8 mouse cellular contexts compared by ENCODE assay signal in genomic region chr10:60351761-60352455, GRCm38 (mm10). TPM values are rescaled to one million over a fixed set of nuclear protein-coding genes. Genes with fewer than 3 reads are reported as not detected.
A peak's percentile ranks its signal among the peaks of the same experiment; 100 is the strongest.
DNase-seq lines count a peak whose midpoint lies in the region; TF ChIP-seq lines count a peak whose summit lies in the region.

No protein-coding gene starts in this region.

- no peak overlapping the region for H3K4me3 ChIP-seq in cerebellum, adult 2 months (replicated peaks; ENCODE audit: insufficient read depth, low read depth, low read length)
- no peak overlapping the region for H3K4me3 ChIP-seq in heart, embryonic 10.5 days

- H3K27ac ChIP-seq in cerebellum, adult 2 months (ENCODE audit: insufficient read depth, low read length): peak overlapping the region; percentile 13; the same call in 1 of the 2 replicates
- peak overlapping the region; percentile 74 for H3K27ac ChIP-seq in heart, embryonic 10.5 days

- no peak for TF ChIP-seq POLR2A in cerebellum, adult 2 months (IDR thresholded peaks at IDR 0.05; ENCODE audit: borderline replicate concordance, insufficient read depth, low read length)

- no peak for TF ChIP-seq CTCF in cerebellum, adult 2 months (IDR thresholded peaks at IDR 0.05; ENCODE audit: borderline replicate concordance, insufficient read depth, low read depth, low read length)

- H3K27me3 ChIP-seq in cerebellum, adult 2 months (ENCODE audit: control insufficient read depth, insufficient read depth, low read length): peaks cover under 1% of the 10 kb centered on the region; the same call in 1 of the 2 replicates
- peaks cover 13% of the 10 kb centered on the region; the same call in 1 of the 2 replicates for H3K27me3 ChIP-seq in heart, embryonic 10.5 days (ENCODE audit: insufficient read depth, poor library complexity, severe bottlenecking)

- no peaks in the 10 kb centered on the region for H3K36me3 ChIP-seq in heart, embryonic 10.5 days

- DNase-seq in cerebellum, adult 2 months: no peak
- DNase-seq in cerebellum, postnatal 10 days: no peak
- peak; percentile 84 for DNase-seq in embryo, embryonic 10 days (ENCODE audit: low spot score)
- DNase-seq in heart, embryonic 10.5 days (ENCODE audit: low spot score): peak; percentile 84
- peak; percentile 68 for DNase-seq in kidney, adult 9 months
- peak; percentile 95 for DNase-seq in lung, postnatal 10 days
- DNase-seq in spleen, postnatal 36 days (ENCODE audit: low spot score in 2 of 2): peak; percentile 82 to 84
- no peak for DNase-seq in right cerebral cortex, postnatal 25 days

- H3K4me1 ChIP-seq in cerebellum, adult 2 months (ENCODE audit: control insufficient read depth, insufficient read depth, low read length): no peaks in the 10 kb centered on the region
- peaks cover 81% of the 10 kb centered on the region for H3K4me1 ChIP-seq in heart, embryonic 10.5 days

- WGBS in cerebellum, adult 2 months: 34% methylated on average over 7 of the region's 7 CpGs
- 31% methylated on average over 7 of the region's 7 CpGs for whole genome bisulfite sequencing in heart, embryonic 10.5 days

- H3K9me3 ChIP-seq in heart, embryonic 10.5 days: no peaks in the 10 kb centered on the region

RNA-seq across cellular contexts. Expression of gene Vsir, which starts 5.3 kb away (rescaled TPM):
- 15.8 and 17.0 TPM in 2 replicates for polyA plus RNA-seq in cerebellum, adult 2 months (2012; rRNA removed)
- polyA plus RNA-seq in heart, embryonic 10.5 days (2016; fragmentation: Nextera tagmentation; extraction: Ambion mirVana): 1.4 and 2.2 TPM in 2 replicates

RNA-seq across cellular contexts. Expression of gene Gm17455, which starts 47.6 kb away (rescaled TPM):
- polyA plus RNA-seq in cerebellum, adult 2 months (2012; rRNA removed): 1.7 TPM in 2 replicates
- polyA plus RNA-seq in heart, embryonic 10.5 days (2016; fragmentation: Nextera tagmentation; extraction: Ambion mirVana): 0.59 and 0.89 TPM in 2 replicates

Comparison
In these comparisons a context has a peak if more than half of its experiments do, and no peak if none do; other contexts are left out.
1. DNase-seq: peak in embryo, embryonic 10 days (single experiment), heart, embryonic 10.5 days (single experiment), kidney, adult 9 months (single experiment), lung, postnatal 10 days (single experiment) and spleen, postnatal 36 days (2 of 2); none in cerebellum, adult 2 months (0 of 2), cerebellum, postnatal 10 days (0 of 2) and right cerebral cortex, postnatal 25 days (single experiment).